Mouse (Mus musculus) bone marrow, adult 2 months (tissue): Measurements from ENCODE around the gene Trim8.

Source experiments
- CTCF ChIP-seq: fragments of 200-500 bp; IDR thresholded peaks from 2 replicates; pipeline ENCODE4 v1.5.1; 2011; ENCODE audit warnings: low read length, control low read depth; ENCODE audit not compliant: control insufficient read depth, insufficient read depth
- POLR2A ChIP-seq: fragments of 200-500 bp; IDR thresholded peaks from 2 replicates; pipeline ENCODE4 v1.6.1; 2011; ENCODE audit warnings: low read depth, mild to moderate bottlenecking, control low read depth, low read length, borderline replicate concordance; ENCODE audit not compliant: control insufficient read depth

GRCm38 (mm10) chr19:46502471-46503166 is 1.1 kb downstream of the Trim8 start:
- TF ChIP-seq POLR2A: peak; percentile 92
- TF ChIP-seq CTCF: peak; percentile 53
